Mouse (Mus musculus): ENCODE data around the gene Wdr35.

- TF ChIP-seq CTCF (IDR thresholded peaks at IDR 0.05; ENCODE audit: low read depth, low read length) = no peak
- TF ChIP-seq GATA1 (IDR thresholded peaks at IDR 0.05; ENCODE audit: borderline replicate concordance, low read length) = no peak
- TF ChIP-seq TAL1 (conservative IDR thresholded peaks at IDR 0.05; ENCODE audit: low read depth, low read length) = no peak
- no peak for TF ChIP-seq GATA2 (IDR thresholded peaks at IDR 0.05; ENCODE audit: borderline replicate concordance, low read depth, low read length)
- TF ChIP-seq POLR2AphosphoS5 (IDR thresholded peaks at IDR 0.05; ENCODE audit: insufficient replicate concordance, low read depth, low read length) = no peak
Measured at GRCm38 (mm10) chr12:9077554-9078125, 103.9 kb downstream of the Wdr35 start.
